Mouse (Mus musculus) retina, adult 2 months (tissue): ENCODE data around the gene Tor3a.
"Not testable (repeated sequence)": the region's sequence is repeated elsewhere in the genome, so short reads cannot be mapped to it uniquely, and the experiment has no call there.

Experiments
- DNase-seq: peaks from one replicate; pipeline ENCODE4 v3.0.0-alpha.2; 2012; ENCODE audit warnings: low read depth, low spot score

Tor3a gene

GRCm38 (mm10) chr1:156671921-156672320 lies 2.2 kb downstream of the Tor3a start:
- DNase-seq: no peak

DNA sequence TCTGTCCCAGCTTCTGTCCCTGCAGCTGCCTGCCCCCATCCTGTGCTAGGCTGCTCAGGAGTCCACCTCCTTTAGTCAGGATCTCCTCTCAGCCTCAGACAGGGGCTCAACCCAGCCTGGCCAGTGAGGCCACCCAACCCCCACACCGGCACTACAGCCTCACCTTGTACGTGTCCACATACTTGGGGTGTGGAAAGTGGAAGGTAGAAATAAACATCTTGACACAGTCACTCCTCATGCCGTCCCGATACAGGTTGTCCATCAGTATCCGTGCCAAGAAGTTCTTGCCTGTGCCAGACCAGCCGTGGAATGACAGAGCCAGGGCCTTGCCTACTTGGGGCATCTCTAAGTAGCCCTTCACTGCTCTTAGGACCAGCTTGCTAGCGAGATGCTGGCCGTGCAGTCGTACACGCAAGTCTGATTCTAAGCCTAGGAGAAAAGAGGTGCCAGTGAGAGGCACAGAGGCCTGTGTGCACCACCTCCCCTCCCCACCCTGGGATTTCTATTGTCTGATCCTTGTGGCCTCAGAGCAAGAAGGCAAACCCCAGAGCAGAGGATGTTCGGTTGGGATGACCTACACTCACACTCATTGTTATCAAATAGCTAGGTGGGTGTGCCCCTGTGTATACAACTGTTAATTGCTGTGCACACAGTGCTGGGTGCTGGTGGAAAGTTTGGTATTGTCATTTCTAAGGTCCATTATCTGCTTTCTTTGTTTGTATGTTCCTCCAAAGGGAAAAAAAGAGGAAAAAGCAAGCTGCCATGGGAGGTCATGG lies 4.8 kb downstream of the Tor3a start:
- DNase-seq: no peak

GRCm38 (mm10) chr1:156668602-156669001 lies 5.6 kb downstream of the Tor3a start:
- DNase-seq: no peak

- DNase-seq: no peak
Measured at GRCm38 (mm10) chr1:156667141-156667926, 6.8 kb downstream of the Tor3a start.

GRCm38 (mm10) chr1:156665777-156666176 lies 8.4 kb downstream of the Tor3a start:
- no peak for DNase-seq

GRCm38 (mm10) chr1:156660660-156661236 lies 13.4 kb downstream of the Tor3a start:
- not testable (repeated sequence) for DNase-seq

DNA sequence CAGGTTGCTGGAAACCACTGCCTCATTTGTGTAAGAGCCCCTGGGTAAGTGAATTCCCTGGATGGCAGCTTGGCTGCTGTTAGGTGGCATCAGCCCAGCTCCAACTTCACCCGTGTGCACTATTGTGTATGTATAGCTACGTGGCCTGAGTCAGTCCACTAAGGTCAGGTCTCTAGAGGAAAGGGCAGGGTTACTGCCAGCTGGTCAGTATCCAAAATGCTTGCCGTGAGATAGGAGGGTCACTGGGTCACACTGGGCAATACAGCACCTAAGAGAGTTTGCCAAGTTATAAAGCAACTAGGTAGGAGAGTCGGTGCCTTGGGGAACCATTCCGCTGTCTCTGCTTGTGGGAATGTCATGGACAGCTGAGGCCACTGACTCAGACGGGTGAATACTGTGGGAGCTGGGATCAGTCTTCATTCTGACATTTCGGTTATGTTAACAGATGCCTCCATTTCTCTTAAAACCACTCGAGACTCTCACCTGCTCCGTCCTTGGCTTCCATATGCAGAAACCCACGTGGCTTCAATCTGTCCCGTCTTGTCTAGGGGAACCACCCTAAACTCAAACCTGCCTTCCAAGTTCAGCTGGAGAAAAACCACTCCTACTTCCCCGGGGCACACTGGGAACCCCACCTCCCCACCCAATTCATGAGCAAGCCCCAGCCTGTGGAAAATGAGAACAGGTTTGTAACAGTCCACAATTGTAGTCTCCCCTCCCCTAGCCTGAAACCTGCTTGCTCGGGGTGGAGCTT lies 14.1 kb downstream of the Tor3a start:
- no peak for DNase-seq

GRCm38 (mm10) chr1:156658676-156659075 lies 15.5 kb downstream of the Tor3a start:
- no peak for DNase-seq

GRCm38 (mm10) chr1:156657523-156657922 lies 16.6 kb downstream of the Tor3a start:
- DNase-seq: no peak

DNA sequence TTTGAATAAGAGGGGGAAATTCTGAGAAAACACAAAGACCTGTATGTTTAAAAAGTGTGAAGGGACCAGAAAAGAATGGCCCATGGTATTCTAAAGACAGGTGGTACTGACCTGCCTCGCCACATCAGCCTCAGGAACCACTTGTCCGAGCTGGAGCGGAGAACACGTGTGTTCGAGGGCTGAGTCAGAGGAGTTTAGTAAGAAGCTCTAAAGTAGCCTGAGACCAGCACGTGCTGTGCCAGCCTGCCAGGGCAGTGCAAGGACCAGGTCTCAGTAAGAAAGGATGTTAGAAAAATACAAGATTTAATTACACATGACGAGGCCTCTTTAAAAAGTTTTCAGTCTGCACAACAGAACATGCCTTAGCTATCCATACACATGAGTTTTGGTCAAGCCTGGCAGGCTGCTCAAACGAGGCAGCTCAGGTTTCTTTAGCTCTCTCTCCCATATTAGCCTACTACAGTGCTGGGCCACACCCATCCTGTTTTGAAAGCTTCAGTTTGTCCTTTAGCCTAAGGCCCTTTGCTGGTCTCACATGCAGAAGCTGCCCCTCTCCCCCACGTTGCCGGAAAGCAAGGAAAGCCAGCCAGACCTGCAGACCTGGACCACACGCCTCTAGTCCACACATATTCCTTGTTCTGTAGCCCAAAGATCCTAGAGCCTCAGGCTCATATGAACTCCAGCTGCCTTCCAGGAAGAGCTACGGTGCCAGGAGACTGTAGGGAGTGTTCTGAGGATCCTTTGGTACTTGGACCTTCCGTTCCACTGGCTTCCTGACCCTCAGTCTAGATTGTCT lies 19.2 kb downstream of the Tor3a start:
- DNase-seq: no peak

DNA sequence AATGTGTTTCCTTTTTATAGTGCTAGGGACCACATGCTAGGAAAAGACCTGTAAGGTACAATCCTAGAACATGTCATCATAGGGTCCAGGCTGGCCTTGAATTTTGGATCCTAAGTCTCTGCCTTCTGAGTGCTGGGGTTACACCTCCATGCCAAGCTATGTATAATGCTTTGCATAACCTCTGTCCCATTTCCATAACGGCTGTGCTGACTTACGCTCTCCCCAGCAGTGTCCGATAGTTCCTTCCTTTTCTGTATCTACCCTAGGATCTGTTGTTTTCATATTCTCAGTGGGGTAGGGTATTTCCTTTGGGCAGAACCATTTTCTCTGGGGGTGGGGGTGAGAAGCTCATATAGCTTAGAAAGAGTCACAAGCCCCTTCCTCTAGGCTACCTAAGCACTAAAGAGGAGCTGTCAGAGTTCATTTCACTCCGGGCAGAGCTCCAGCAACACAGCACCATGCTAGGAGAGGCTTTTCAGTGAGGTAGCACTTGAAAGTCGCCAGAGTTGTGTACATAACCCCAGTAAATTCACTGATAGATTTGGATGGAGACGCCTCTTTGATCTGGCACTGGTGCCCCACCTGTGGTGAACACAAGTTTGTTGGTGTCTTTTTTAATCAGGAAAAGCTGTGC lies 21.9 kb downstream of the Tor3a start:
- DNase-seq: no peak

DNA sequence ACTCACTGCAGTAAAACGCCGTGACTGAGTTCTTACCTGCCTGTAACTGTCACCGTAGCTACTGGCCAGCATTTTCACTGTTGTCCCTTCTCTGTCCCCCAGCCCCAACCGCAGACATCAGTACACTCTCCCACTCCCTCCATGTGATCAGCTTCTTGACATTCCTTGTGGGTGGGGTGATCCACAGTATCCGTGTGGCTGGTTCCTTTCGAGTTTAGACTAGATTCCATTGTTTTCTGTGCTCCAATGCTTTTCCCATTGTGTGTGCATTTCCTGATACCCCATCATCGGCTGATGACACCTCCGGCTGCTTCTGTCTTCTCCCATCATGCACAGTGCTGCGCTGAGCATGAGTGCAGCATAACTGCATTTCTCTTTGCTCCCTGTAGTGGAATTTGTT lies 23.5 kb downstream of the Tor3a start:
- no peak for DNase-seq

GRCm38 (mm10) chr1:156648705-156649104 lies 25.5 kb downstream of the Tor3a start:
- DNase-seq: no peak

GRCm38 (mm10) chr1:156645971-156646370 lies 28.2 kb downstream of the Tor3a start:
- DNase-seq: no peak

DNA sequence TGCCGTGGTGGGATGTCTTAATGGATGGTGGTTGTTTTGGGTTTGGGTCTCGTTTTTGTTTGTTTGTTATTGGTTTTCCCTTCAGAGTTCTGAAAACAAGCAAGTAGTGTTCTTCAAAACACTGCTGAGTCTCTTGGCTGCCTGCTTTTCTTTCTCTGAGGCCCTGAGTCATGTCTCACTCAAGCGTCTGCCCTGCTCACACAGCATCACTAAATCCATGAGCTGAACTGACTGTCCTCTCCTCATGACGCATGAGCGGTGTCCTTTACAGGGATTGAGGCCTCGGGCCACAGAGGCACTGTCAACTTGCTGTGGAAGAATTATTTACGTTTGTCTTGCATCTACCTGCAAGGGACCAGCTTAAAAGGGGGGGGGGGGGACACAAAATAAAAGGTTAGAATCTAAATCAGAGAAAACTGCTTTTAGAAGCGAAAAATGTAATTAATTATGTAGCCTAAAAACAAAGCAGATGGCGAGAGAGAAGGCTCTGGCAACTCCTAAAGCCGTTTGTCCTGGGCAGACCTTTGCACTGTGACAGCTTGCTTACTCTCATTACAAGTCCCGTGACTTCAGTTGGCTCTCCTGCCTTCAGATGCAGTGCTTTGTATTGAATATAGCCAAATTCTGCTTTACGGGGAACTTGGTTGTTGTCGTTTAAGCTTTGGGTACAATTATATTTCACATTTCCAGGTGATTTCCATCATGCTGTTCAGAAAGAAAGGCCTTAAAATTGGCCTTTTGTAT lies 29.2 kb downstream of the Tor3a start:
- DNase-seq: peak; percentile 29

- no peak for DNase-seq
Measured at GRCm38 (mm10) chr1:156644061-156644460, 30.1 kb downstream of the Tor3a start.

- DNase-seq: no peak
Measured at GRCm38 (mm10) chr1:156642813-156643212, 31.3 kb downstream of the Tor3a start.

GRCm38 (mm10) chr1:156641808-156642207 lies 32.3 kb downstream of the Tor3a start:
- DNase-seq: no peak

DNA sequence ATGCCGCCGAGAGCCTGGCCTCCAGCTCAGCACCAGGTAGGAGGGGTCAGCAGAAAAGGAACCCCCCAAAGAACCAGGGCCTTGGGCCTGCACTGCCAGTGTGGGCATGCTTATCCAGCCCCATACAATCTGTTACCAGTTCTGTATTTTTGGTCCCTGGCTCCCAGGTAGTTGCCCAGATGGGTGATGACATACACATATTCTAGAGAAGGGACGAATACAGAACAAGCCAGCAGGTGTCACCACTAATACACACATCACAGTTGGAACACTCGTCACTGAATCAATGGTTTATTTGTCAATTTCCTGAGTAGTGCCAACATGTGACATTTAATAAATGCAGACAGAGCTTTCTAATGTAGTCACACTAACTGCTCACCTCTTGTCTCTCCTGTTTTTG lies 33.6 kb downstream of the Tor3a start:
- DNase-seq: no peak

GRCm38 (mm10) chr1:156639455-156639854 lies 34.7 kb downstream of the Tor3a start:
- no peak for DNase-seq
